Mouse (Mus musculus) hindbrain, embryonic 10.5 days (tissue): Measurements from ENCODE around the gene Rab36. TPM values are rescaled to one million over a fixed set of nuclear protein-coding genes. Genes with fewer than 3 reads are reported as not detected.

ENCODE experiments used
- DNase-seq: peaks from one replicate; pipeline ENCODE4 v3.0.0-alpha.2; 2017; ENCODE audit warnings: low spot score
- H3K27ac ChIP-seq: fragments of 300-500 bp; sonication (generic); 2 replicates; pipeline ENCODE4 v1.5.1; 2016; ENCODE audit warnings: mild to moderate bottlenecking, moderate library complexity
- H3K27me3 ChIP-seq: fragments of 300-500 bp; sonication (generic); 2 replicates; pipeline ENCODE4 v1.6.1; 2016; ENCODE audit warnings: mild to moderate bottlenecking; ENCODE audit not compliant: poor library complexity, insufficient read depth, severe bottlenecking
- H3K36me3 ChIP-seq: fragments of 300-500 bp; sonication (generic); 2 replicates; pipeline ENCODE4 v1.6.1; 2016; ENCODE audit warnings: mild to moderate bottlenecking, moderate library complexity
- H3K4me1 ChIP-seq: fragments of 300-500 bp; sonication (generic); replicated peaks from 2 replicates; pipeline ENCODE4 v1.6.1; 2016; ENCODE audit warnings: mild to moderate bottlenecking
- H3K4me3 ChIP-seq: fragments of 300-500 bp; sonication (generic); 2 replicates; pipeline ENCODE4 v1.5.1; 2016; ENCODE audit warnings: mild to moderate bottlenecking, moderate library complexity
- H3K9me3 ChIP-seq: fragments of 300-500 bp; sonication (generic); 2 replicates; pipeline ENCODE4 v1.6.1; 2016; ENCODE audit warnings: mild to moderate bottlenecking, moderate library complexity
- WGBS: fragments of 180-500 bp; shearing (Covaris S2); methylation state at CpG from one replicate; pipeline ENCODE4 v1.1.7; 2016; 5-methylcytosine and 5-hydroxymethylcytosine counted together
- polyA plus RNA-seq: library from polyadenylated mRNA; unstranded; fragments of >200 nt; fragmentation: Nextera tagmentation; extraction: Ambion mirVana; gene quantifications from 2 replicates; pipeline ENCODE4 v1.2.1, GENCODE M21; 2016

Gene Rab36
- polyA plus RNA-seq, 1 experiment from 2014 or later, result 10.6 TPM

DNA sequence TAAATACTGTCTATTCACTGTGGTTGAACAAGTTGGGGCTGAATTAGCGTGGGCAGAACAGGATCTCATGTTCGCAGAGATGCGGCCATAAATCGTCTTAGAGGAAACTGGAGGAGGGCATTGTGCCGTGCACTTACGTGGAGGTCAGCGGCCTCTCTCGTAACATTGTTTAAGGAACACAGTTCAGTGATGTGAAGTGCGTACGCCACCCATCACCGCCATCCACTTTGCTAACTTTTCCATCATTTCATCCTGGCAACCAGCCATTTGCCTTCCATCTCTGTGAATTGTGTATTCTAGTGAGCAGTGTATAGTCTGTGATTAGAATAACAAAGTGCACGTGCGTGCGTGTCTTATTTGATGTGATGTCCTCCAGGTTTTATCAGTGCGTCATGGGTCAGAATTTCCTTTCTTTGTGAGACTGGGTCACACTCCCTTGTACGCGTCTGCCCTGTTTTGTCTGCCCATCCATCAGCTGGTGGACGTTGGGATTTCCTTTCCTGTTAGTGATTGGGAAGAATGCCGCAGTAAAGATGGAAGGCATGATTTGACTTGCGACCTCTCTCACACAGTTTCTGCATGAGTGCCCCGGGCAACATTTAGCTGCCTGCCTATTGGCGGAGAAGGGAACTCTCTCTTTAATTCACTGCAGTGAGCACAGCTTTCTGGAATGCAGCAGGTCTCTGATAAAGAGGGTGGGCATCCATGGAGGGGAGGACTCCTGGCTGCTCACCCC, 56.6 kb downstream of the Rab36 start:
- Histone ChIP-seq H3K27ac (peak overlapping the region; percentile 5; the same call in 1 of the 2 replicates), H3K4me3 (peak overlapping the region; percentile 18; the same call in 1 of the 2 replicates), H3K36me3 (no peaks in the 10 kb centered on the region), H3K4me1 (peaks cover 52% of the 10 kb centered on the region), H3K9me3 (no peaks in the 10 kb centered on the region), H3K27me3 (peaks cover 58% of the 10 kb centered on the region)
- 41% methylated on average over 22 of the region's 22 CpGs for WGBS
- DNase-seq, result peak; percentile 63

DNA sequence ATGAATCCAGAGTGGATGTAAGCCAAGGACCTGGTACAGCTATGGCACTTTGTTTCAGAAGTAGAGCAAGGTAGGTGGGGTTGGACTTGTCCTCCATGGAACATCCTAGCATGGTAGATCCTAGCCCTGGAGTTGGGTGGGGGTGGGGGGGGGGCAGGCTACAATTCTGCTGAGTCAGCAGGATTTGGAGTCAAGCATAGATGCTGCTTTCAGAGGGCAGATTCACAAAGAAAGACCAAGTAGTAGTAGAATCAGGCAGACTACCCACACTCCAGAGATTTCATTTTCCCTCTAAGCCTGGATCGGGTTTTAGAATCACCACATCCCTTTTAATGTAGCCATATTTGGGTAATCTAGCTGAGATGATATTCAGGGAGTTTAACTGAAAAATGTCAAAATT, 57.5 kb downstream of the Rab36 start:
- WGBS, result 94% methylated on average over 1 of the region's 1 CpGs
- Histone ChIP-seq H3K27me3 (peaks cover 58% of the 10 kb centered on the region), H3K9me3 (no peaks in the 10 kb centered on the region), H3K36me3 (no peaks in the 10 kb centered on the region), H3K27ac (no peak overlapping the region), H3K4me1 (peaks cover 60% of the 10 kb centered on the region), H3K4me3 (no peak overlapping the region)
- no peak for DNase-seq

DNA sequence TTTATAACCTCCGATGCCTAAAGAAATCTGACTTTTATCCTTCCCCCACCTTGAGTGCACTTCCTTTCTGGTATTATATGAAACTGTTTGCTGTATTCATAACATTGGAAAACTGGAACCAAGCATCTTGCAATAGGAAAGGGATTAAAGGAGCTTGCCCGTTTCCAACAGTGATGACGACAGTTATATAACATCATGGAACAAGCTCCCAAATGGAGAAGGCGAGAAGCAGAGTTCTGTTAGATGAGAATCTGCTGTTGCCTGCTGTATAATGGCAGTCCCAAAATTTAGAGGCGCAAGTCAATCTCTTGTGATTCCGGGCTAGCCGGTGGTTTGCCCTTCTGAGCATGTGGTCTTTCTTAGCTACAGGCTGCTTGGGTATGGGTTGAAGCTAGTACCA, 58.4 kb downstream of the Rab36 start:
- Histone ChIP-seq H3K27ac (no peak overlapping the region), H3K36me3 (no peaks in the 10 kb centered on the region), H3K9me3 (no peaks in the 10 kb centered on the region), H3K4me1 (peaks cover 64% of the 10 kb centered on the region), H3K4me3 (no peak overlapping the region), H3K27me3 (peaks cover 65% of the 10 kb centered on the region)
- no peak for DNase-seq
- 94% methylated on average over 7 of the region's 7 CpGs for WGBS

DNA sequence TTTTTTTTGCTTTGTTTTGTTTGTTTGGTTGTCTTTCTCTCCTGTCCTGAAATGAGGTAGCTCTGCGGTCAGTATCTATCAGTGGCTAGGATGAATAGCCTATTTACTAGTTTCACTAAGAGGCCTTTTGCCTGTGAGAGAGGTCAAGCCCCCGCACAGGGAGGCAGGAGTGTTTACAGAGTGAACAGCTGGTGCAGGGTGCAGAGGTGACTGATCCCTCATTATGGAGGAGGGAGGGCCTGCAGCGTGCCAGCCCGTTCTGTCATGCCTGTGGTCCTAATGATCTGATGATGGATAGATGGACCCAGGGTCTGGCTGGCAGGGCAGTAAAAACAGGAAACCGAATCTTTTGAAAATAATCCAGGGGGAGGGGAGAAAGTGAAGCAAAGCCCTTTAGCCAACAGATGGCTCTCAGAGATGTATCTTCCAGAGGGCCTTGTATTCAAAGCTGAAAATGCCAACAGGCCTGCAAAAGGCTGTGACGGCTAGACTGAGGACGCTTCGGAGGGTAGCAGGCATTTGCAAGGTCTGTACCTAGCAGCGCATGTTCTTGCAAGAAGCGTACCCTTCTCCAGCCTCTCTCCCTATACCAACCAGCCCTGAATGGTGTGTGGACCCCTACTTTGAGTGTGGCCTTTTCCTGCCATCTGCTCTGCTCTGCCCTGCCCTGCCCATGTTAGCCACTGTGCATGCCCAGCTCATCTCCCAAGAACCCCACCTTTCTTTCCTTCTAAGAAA, 61.8 kb downstream of the Rab36 start:
- Histone ChIP-seq H3K9me3 (no peaks in the 10 kb centered on the region), H3K27me3 (peaks cover 73% of the 10 kb centered on the region), H3K4me3 (no peak overlapping the region), H3K27ac (peak overlapping the region; percentile 54), H3K36me3 (no peaks in the 10 kb centered on the region), H3K4me1 (peaks cover 69% of the 10 kb centered on the region)
- WGBS, result 23% methylated on average over 10 of the region's 10 CpGs
- DNase-seq, result peak; percentile 88

DNA sequence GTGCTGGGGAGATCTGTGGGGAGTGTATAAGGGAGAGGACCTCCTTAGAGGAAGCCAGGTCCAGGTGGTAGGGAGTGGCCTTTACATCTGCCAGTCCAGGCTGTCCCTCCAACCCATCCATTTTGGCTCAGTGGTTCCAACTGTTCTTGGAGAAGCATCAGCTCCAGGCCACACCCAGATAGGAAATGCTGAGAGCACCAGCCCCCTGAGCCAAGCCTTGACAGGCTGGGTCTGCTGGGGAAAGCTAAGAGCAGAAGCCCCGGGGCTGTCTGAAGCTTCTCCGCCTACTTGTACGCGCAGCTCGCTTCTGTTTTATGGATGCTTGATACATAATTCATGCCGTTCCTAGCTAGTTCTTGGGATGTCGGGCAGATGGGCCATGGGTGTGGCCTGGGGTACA, 63.4 kb downstream of the Rab36 start:
- Histone ChIP-seq H3K36me3 (no peaks in the 10 kb centered on the region), H3K4me3 (no peak overlapping the region), H3K4me1 (peaks cover 75% of the 10 kb centered on the region), H3K9me3 (no peaks in the 10 kb centered on the region), H3K27ac (no peak overlapping the region), H3K27me3 (peaks cover 64% of the 10 kb centered on the region)
- 60% methylated on average over 7 of the region's 7 CpGs for WGBS
- DNase-seq, result no peak

DNA sequence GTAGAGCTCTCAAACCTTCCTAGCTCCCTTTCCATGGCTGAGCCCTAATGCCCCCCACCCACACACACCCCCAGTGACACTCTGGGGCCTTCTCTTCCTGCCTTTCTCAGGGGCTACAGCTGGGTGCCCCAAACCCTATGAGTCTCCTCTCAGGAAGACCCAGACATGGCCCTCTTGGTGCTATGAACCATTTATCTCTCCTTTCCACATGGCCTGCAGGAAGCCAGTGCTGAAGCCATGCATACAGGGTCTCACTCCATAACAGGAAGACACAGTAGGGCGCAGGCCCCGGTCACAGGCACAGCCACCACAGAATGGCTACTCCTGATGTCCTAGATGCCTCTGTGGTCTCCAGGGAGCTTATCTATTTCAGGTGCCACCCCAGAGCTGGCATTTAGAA, 66.6 kb downstream of the Rab36 start:
- Histone ChIP-seq H3K9me3 (no peaks in the 10 kb centered on the region), H3K4me3 (no peak overlapping the region), H3K27ac (no peak overlapping the region), H3K27me3 (peaks cover 39% of the 10 kb centered on the region), H3K4me1 (peaks cover 61% of the 10 kb centered on the region), H3K36me3 (no peaks in the 10 kb centered on the region)
- WGBS, result 80% methylated on average over 2 of the region's 2 CpGs
- DNase-seq, result no peak

Other genes starting within 250 kb of the Rab36 start
- gene Gnaz, start 69.9 kb upstream of the Rab36 start, polyA plus RNA-seq, result 9.9 and 15.0 TPM in 2 replicates
- gene Rsph14, start 4.5 kb upstream of the Rab36 start, polyA plus RNA-seq, result 0.20 and 1.0 TPM in 2 replicates
- 6.6 and 7.8 TPM in 2 replicates for gene Bcr, start 23.5 kb downstream of the Rab36 start, polyA plus RNA-seq
- gene Specc1l, start 175.0 kb downstream of the Rab36 start, polyA plus RNA-seq, result 38.5 and 38.8 TPM in 2 replicates